Mouse (Mus musculus) lung, embryonic 16.5 days (tissue): ENCODE measurements around the gene Ispd. TPM values are rescaled to one million over a fixed set of nuclear protein-coding genes. Genes with fewer than 3 reads are reported as not detected.
A peak's percentile ranks its signal among the peaks of the same experiment; 100 is the strongest.

Experiments used
- ATAC-seq: fragments of 200-750 bp; cut with Nextera tagmentation; 2 replicates; pipeline ENCODE4 v1.8.0; 2017; ENCODE audit warnings: low read depth, mild to moderate bottlenecking, moderate library complexity
- H3K27ac ChIP-seq: fragments of 300-500 bp; sonication (generic); 2 replicates; pipeline ENCODE4 v1.5.1; 2014; ENCODE audit warnings: mild to moderate bottlenecking, control low read depth, low read length
- H3K27me3 ChIP-seq: fragments of 300-500 bp; sonication (generic); 2 replicates; pipeline ENCODE4 v1.6.1; 2014; ENCODE audit warnings: low read depth, low read length, mixed read lengths; ENCODE audit not compliant: control insufficient read depth, insufficient read depth
- H3K36me3 ChIP-seq: fragments of 300-500 bp; sonication (generic); 2 replicates; pipeline ENCODE4 v1.6.1; 2014; ENCODE audit warnings: low read length; ENCODE audit not compliant: control insufficient read depth, insufficient read depth
- H3K4me1 ChIP-seq: fragments of 300-500 bp; sonication (generic); replicated peaks from 2 replicates; pipeline ENCODE4 v1.6.1; 2014; ENCODE audit warnings: low read length, mixed read lengths; ENCODE audit not compliant: control insufficient read depth, insufficient read depth
- H3K4me2 ChIP-seq: fragments of 300-500 bp; sonication (generic); 2 replicates; pipeline ENCODE4 v1.6.1; 2014; ENCODE audit warnings: low read depth, low read length, control low read depth
- H3K4me3 ChIP-seq: fragments of 300-500 bp; sonication (generic); 2 replicates; pipeline ENCODE4 v1.5.1; 2014; ENCODE audit warnings: mild to moderate bottlenecking, low read length, control low read depth
- H3K9ac ChIP-seq: fragments of 300-500 bp; sonication (generic); 2 replicates; pipeline ENCODE4 v1.6.1; 2014; ENCODE audit warnings: low read length, control low read depth
- H3K9me3 ChIP-seq: fragments of 300-500 bp; sonication (generic); 2 replicates; pipeline ENCODE4 v1.6.1; 2016; ENCODE audit warnings: low read length; ENCODE audit not compliant: control insufficient read depth
- WGBS: fragments of 180-500 bp; shearing (Covaris S2); extraction: QIAGEN DNeasy Blood & Tissue Kit; methylation state at CpG from one replicate; pipeline ENCODE4 v1.1.7; 2014; 5-methylcytosine and 5-hydroxymethylcytosine counted together
- polyA plus RNA-seq: library from polyadenylated mRNA; unstranded; fragments of >200 nt; fragmentation: Nextera tagmentation; extraction: Ambion mirVana; gene quantifications from 2 replicates; pipeline ENCODE4 v1.2.1, GENCODE M21; 2015

The Ispd gene
- polyA plus RNA-seq, 1 experiment from 2014 or later, result 12.4 TPM

- H3K27ac ChIP-seq, result no peak overlapping the region
- H3K9me3 ChIP-seq, result no peaks in the 10 kb centered on the region
- H3K36me3 ChIP-seq, result no peaks in the 10 kb centered on the region
- 82% methylated on average over 4 of the region's 4 CpGs for WGBS
- no peak overlapping the region for H3K9ac ChIP-seq
- no peaks in the 10 kb centered on the region for H3K27me3 ChIP-seq
- H3K4me3 ChIP-seq, result no peak overlapping the region
- no peak for ATAC-seq
- no peaks in the 10 kb centered on the region for H3K4me1 ChIP-seq
- H3K4me2 ChIP-seq, result no peak overlapping the region
Observed at GRCm38 (mm10) chr12:36570414-36571095, 189.3 kb downstream of the Ispd start.

- Histone ChIP-seq H3K4me2 (no peak overlapping the region), H3K9me3 (no peaks in the 10 kb centered on the region), H3K27me3 (no peaks in the 10 kb centered on the region), H3K9ac (no peak overlapping the region), H3K36me3 (no peaks in the 10 kb centered on the region), H3K4me3 (no peak overlapping the region), H3K4me1 (no peaks in the 10 kb centered on the region), H3K27ac (no peak overlapping the region)
- 53% methylated on average over 3 of the region's 3 CpGs for WGBS
- ATAC-seq, result no peak
Observed at GRCm38 (mm10) chr12:36584828-36585227, 203.6 kb downstream of the Ispd start.

- Histone ChIP-seq H3K4me3 (no peak overlapping the region), H3K36me3 (no peaks in the 10 kb centered on the region), H3K27me3 (no peaks in the 10 kb centered on the region), H3K9ac (no peak overlapping the region), H3K27ac (peak overlapping the region; percentile 57; the same call in 1 of the 2 replicates), H3K4me2 (no peak overlapping the region), H3K9me3 (no peaks in the 10 kb centered on the region), H3K4me1 (no peaks in the 10 kb centered on the region)
- 36% methylated on average over 2 of the region's 2 CpGs for WGBS
- peak; percentile 96 for ATAC-seq
Observed at GRCm38 (mm10) chr12:36597539-36598250, 216.4 kb downstream of the Ispd start.

- WGBS, result 66% methylated on average over 7 of the region's 7 CpGs
- Histone ChIP-seq H3K27ac (no peak overlapping the region), H3K4me1 (no peaks in the 10 kb centered on the region), H3K9ac (no peak overlapping the region), H3K4me3 (no peak overlapping the region), H3K4me2 (no peak overlapping the region), H3K36me3 (no peaks in the 10 kb centered on the region), H3K27me3 (no peaks in the 10 kb centered on the region), H3K9me3 (no peaks in the 10 kb centered on the region)
- no peak for ATAC-seq
Observed at GRCm38 (mm10) chr12:36621960-36622736, 240.9 kb downstream of the Ispd start.

- ATAC-seq, result no peak
- H3K4me2 ChIP-seq, result no peak overlapping the region
- H3K36me3 ChIP-seq, result no peaks in the 10 kb centered on the region
- no peak overlapping the region for H3K27ac ChIP-seq
- H3K4me3 ChIP-seq, result no peak overlapping the region
- H3K9me3 ChIP-seq, result no peaks in the 10 kb centered on the region
- H3K27me3 ChIP-seq, result no peaks in the 10 kb centered on the region
- H3K4me1 ChIP-seq, result no peaks in the 10 kb centered on the region
- no peak overlapping the region for H3K9ac ChIP-seq
Observed at GRCm38 (mm10) chr12:36627204-36627603, 246.0 kb downstream of the Ispd start.

GRCm38 (mm10) chr12:36632427-36632826, 251.2 kb downstream of the Ispd start:
- H3K36me3 ChIP-seq, result no peaks in the 10 kb centered on the region
- H3K27ac ChIP-seq, result no peak overlapping the region
- ATAC-seq, result no peak
- WGBS, result 69% methylated on average over 1 of the region's 1 CpGs
- no peaks in the 10 kb centered on the region for H3K9me3 ChIP-seq
- no peaks in the 10 kb centered on the region for H3K4me1 ChIP-seq
- no peak overlapping the region for H3K4me2 ChIP-seq
- no peaks in the 10 kb centered on the region for H3K27me3 ChIP-seq
- no peak overlapping the region for H3K4me3 ChIP-seq
- H3K9ac ChIP-seq, result no peak overlapping the region

GRCm38 (mm10) chr12:36647514-36647913, 266.3 kb downstream of the Ispd start:
- Histone ChIP-seq H3K9ac (no peak overlapping the region), H3K36me3 (no peaks in the 10 kb centered on the region), H3K4me3 (no peak overlapping the region), H3K27me3 (no peaks in the 10 kb centered on the region), H3K9me3 (no peaks in the 10 kb centered on the region), H3K4me2 (no peak overlapping the region), H3K4me1 (no peaks in the 10 kb centered on the region), H3K27ac (no peak overlapping the region)
- WGBS, result 82% methylated on average over 4 of the region's 4 CpGs
- no peak for ATAC-seq

- Histone ChIP-seq H3K27ac (no peak overlapping the region), H3K4me2 (no peak overlapping the region), H3K9ac (no peak overlapping the region), H3K9me3 (no peaks in the 10 kb centered on the region), H3K4me1 (no peaks in the 10 kb centered on the region), H3K4me3 (no peak overlapping the region), H3K27me3 (no peaks in the 10 kb centered on the region), H3K36me3 (no peaks in the 10 kb centered on the region)
- peak; percentile 17; the same call in 1 of the 2 replicates for ATAC-seq
- 49% methylated on average over 7 of the region's 7 CpGs for WGBS
Observed at GRCm38 (mm10) chr12:36662496-36662895, 281.2 kb downstream of the Ispd start.

GRCm38 (mm10) chr12:36664783-36665182, 283.5 kb downstream of the Ispd start:
- no peak overlapping the region for H3K27ac ChIP-seq
- H3K4me3 ChIP-seq, result no peak overlapping the region
- H3K4me2 ChIP-seq, result no peak overlapping the region
- no peaks in the 10 kb centered on the region for H3K36me3 ChIP-seq
- WGBS, result 77% methylated on average over 3 of the region's 3 CpGs
- no peak overlapping the region for H3K9ac ChIP-seq
- no peaks in the 10 kb centered on the region for H3K4me1 ChIP-seq
- H3K9me3 ChIP-seq, result no peaks in the 10 kb centered on the region
- no peak for ATAC-seq
- H3K27me3 ChIP-seq, result no peaks in the 10 kb centered on the region
